Mouse (Mus musculus): ENCODE results near the gene Taf10.
A peak's percentile ranks its signal among the peaks of the same experiment; 100 is the strongest.

Taf10 gene

DNA sequence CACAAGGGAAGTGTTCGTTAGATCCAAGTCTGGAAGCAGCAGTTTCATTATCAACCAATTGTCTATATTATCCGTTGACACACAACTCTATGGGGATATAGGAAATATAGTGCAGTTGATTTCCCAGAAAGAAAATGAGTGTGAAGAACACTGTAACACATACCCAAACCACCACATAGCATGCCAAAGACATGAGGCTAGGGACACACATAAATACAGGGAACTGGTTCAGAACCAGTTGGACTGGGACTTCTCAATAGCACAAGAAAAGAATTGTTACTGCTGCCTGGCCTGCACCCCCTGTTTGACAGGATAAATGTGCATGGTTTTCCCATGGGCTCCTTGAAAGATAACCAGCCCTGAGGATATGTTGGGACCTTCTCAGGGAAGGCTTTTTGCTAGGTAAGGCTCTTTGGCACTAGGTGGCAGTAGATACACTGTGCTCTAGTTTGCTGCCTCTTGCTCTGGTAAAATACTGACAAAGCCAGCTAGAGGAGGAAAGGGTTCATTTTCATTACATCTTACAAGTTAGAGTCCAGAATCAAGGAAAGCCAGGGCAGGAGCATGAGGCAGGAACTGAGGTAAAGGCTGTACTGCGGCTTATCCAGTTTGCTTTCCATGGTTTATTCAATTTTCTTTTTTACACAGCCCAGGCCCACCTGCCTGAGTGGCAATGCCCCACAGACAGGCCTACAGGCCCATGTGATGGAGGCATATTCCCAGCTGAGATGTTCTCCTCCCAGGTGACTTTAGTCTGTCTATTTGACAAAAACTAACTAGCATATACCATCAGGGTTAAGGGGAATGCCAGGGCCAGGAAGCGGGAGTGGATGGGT lies 17.8 kb downstream of the Taf10 start:
- peak; percentile 30 to 34 for DNase-seq (ENCODE audit: low read depth in 2 of 2, low spot score in 2 of 2)

DNA sequence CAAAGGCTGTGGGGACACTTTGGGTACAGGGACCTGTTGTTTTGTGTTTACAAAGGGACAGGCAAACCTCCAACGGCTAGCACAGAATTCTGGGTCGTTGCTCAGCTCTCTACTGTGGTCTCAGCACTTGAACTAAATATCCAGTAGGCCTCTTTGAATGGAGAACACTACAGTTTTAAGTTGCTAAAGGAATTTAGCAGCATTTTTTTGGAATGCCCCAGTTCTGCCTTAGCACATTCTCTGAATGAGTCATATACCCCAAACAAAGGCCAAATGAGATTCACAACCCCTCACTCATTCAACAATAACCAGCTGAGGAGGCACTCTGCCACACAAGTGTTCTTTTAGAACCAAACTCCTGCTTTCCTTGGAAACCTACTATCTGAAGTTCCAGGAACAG lies 22.2 kb downstream of the Taf10 start:
- no peak for DNase-seq (ENCODE audit: low read depth in 2 of 2, low spot score in 2 of 2)

DNA sequence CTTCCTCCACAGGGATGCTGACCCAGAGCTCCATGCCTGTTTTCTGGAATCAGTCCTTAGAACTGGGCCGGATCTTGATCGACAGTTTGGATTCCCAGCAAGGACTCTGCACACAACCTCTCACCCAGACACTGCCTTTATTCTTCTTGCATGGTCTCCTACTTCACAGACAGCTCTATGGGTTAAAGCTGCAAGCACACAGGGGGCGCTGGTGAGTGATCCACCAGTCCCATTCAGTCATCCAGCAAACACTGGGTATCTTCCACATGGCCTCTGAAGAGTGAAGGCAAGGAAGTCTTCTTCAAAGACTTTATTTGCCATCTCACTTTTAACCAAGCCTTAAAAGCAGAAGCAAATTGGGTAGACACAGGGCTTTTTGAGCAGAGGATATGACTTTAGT lies 28.8 kb downstream of the Taf10 start:
- DNase-seq (ENCODE audit: low read depth in 2 of 2, low spot score in 2 of 2): no peak

DNA sequence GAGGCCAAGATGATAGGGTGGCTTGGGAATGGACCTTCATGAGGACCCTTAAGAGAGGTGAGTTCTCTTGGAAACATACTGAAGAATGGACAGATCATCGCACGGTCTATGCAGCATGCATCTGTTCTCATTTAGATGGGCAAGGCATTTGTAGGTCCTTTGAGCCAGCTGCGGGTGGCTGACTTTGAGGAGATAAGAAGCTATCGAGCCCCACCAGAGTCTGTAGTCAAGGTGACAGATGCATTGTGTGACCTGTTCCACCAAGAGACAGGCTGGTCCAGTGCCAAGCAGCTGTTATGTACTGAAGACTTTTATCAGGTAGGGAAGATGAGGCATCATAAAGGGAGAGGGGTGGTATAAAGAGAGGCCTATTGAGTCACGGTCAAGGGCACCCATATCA lies 35.4 kb downstream of the Taf10 start:
- DNase-seq (ENCODE audit: low read depth in 2 of 2, low spot score in 2 of 2): no peak

DNA sequence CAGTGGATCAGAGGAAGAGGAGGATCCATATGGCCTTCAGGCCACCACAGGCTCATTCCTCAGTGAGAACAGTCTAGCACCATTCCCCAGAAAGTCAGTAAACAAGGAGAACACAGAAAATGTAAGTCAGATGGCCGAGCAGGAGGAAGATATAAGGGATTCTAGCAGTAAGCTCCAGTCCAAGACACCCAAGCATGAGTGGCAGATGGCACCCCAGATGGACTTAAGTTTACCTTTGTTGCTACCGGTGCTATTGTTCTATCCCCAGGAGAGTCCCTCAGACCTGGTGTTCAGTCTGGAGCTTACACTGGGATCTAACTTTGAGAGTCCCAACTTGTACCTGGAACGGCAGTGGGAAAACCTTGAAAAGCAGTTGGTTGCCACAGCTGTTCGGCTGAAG lies 40.3 kb downstream of the Taf10 start:
- no peak for DNase-seq (ENCODE audit: low read depth in 2 of 2, low spot score in 2 of 2)

DNA sequence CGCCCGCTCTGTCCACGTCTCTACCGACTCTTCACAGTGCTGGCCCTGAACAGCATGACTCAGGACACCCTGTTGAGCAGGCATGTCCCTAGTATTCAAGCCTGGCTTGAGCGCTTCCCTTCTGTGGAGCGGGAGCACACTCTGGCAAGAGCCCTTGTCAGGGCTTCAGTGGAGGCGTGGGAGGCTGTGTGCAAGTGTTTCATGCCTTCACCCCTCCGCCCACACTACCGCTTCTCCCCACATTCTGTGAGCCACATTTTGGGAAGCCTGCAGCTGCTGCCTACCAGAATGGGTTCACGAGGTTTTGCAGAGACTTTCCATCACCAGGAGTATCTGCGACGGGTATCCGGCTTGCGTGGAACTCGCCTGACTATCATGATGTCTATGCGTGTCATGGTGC lies 41.0 kb downstream of the Taf10 start:
- no peak for DNase-seq (ENCODE audit: low read depth in 2 of 2, low spot score in 2 of 2)

DNA sequence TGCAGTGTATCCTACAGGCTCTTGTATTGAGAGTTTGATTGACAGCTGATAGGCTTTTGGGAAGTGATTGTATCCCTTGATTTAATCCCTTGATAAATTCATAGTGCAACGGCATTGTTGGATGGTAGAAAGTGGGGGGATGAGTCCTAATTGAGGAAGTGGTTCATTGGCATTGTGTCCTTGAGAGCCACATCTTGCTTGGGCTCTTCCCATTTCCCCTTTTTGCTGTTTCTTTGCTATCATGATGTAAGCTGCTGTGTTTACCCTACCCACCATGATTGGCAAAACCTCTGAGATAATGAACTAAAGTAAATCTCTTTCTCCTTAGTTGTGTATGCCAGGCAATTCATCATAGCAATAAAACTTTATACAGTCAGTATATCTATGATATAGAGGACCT lies 53.3 kb downstream of the Taf10 start:
- no peak for DNase-seq (ENCODE audit: low read depth in 2 of 2, low spot score in 2 of 2)

Data from CD8-positive naive resting alpha-beta T cell, adult 2 months (primary cell).